Mouse (Mus musculus): Measurements from ENCODE around the gene Gale.
"Not testable (repeated sequence)": the region's sequence is repeated elsewhere in the genome, so short reads cannot be mapped to it uniquely, and the experiment has no call there.

Gale gene

GRCm38 (mm10) chr4:135963457-135964193, at the start of gene Gale:
TSS of gene Gale (plus strand) at chr4:135963727.
- peak; percentile 97 for DNase-seq (ENCODE audit: low spot score)

DNA sequence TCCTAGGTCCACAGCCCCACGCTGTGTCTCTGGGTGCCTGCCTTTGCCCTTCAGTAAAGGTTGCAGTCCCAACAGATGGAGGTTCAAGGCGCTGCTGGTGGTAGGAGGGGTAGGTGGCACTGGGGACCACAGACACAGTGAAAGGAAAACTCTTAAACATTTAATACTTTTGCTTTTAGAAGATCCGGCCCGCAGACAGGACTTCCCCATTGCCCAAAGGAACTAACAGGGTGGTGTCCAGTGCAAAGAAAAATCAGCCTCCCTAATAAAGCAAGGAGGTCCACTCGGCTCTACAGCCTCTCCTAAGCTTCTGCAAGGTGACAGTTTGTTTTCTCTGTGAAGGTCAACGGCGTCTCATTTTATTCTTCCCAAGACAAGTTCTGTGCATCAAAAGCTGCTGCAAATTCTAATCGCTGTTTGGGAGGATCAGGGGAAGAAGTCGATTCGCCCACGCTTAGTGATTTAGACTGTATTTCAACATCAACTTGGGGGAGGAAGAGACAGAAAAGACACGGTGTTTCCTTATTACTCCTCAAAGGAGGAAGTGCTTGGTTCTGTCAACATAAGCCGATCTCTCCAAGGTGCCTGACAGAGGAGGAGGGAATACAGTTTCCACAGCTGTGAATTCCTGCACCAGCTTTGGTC, 44.8 kb upstream of the Gale start:
- no peak for DNase-seq (ENCODE audit: low spot score)

DNA sequence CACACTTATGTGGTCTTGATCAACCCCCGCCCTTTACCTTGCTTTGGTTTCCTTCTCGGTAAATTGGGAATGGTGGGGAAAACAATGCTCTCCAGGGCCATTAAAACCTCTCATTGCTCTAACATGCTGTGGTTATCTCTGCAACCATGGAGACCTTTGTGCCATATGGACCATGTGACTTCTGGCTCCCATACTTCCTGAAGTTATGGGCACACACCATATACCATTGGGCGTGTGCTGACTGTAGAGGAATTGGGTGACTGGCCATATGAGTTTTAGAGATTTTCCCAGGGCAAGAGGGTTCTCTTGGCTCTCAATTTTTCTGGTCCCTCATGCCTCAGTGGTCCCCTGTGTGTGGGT, 44.3 kb upstream of the Gale start:
- no peak for DNase-seq (ENCODE audit: low spot score)

GRCm38 (mm10) chr4:135920304-135921241, 43.0 kb upstream of the Gale start, which contains the start of gene Fuca1:
TSS of gene Fuca1 (plus strand) at chr4:135920735.
- DNase-seq (ENCODE audit: low spot score) = peak; percentile 97

GRCm38 (mm10) chr4:135921257-135922120, 42.0 kb upstream of the Gale start:
- peak; percentile 27 for DNase-seq (ENCODE audit: low spot score)

DNA sequence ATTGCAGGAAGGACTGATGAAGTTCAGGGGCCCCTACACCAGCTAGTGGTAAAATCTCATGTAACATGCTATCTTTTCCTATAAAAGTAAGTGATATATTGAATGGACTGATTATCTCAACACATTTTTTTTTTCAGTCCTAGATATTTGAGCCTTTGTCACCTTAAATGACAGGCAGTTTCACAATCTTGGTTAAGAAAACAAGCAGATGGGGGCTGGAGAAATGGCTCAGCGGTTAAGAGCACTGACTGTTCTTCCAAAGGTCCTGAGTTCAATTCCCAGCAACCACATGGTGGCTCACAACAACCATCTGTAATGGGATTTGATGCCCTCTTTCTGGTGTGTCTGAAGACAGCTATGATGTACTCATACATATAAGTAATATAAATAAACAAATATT, 41.3 kb upstream of the Gale start:
- DNase-seq (ENCODE audit: low spot score) = no peak

GRCm38 (mm10) chr4:135924418-135924817, 39.1 kb upstream of the Gale start:
- peak; percentile 42 for DNase-seq (ENCODE audit: low spot score)

- no peak for DNase-seq (ENCODE audit: low spot score)
Measured at GRCm38 (mm10) chr4:135925341-135925740, 38.2 kb upstream of the Gale start.

GRCm38 (mm10) chr4:135926195-135926808, 37.2 kb upstream of the Gale start:
- DNase-seq (ENCODE audit: low spot score) = no peak

- peak; percentile 49 for DNase-seq (ENCODE audit: low spot score)
Measured at GRCm38 (mm10) chr4:135926861-135927260, 36.7 kb upstream of the Gale start.

DNA sequence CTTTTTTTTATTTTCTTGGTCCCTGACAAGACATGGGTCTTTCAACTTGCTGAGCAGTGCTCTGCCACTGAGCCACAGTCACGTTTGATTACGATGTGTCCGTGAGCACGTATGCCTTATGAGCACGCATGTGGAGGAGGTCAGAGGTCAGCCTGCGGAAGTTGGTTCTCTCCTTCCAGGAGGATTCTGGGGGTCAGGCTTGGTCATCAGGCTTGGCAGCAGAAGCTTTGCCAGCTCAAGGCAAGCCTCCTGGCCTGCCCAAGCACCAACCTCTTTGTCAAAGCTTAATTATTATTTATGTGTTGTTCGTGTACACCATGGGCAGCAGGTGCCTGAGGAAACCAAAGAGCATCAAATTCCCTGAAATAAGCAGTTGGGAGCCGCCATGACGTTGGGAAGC, 35.2 kb upstream of the Gale start:
- no peak for DNase-seq (ENCODE audit: low spot score)

DNA sequence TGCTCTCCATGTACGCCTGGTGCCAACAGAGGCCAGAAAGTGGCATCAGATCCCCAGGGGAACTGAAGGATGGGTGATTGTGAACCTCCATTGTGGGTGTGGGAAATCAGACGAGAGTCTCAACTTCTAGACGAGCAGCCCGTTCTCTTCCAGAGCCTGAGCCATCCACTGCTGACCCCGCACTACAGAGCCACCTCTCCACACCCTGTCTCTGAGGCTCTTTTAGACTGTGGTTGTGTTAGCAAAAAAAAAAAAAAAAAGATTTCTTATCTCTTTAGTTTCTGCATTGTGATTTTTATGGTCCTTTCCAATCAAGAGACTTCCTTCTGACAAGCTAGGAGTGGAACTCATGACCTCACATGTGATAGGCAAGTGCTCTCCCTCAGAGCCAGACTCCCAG, 34.1 kb upstream of the Gale start:
- DNase-seq (ENCODE audit: low spot score) = no peak

- no peak for DNase-seq (ENCODE audit: low spot score)
Measured at GRCm38 (mm10) chr4:135929828-135930227, 33.7 kb upstream of the Gale start.

DNA sequence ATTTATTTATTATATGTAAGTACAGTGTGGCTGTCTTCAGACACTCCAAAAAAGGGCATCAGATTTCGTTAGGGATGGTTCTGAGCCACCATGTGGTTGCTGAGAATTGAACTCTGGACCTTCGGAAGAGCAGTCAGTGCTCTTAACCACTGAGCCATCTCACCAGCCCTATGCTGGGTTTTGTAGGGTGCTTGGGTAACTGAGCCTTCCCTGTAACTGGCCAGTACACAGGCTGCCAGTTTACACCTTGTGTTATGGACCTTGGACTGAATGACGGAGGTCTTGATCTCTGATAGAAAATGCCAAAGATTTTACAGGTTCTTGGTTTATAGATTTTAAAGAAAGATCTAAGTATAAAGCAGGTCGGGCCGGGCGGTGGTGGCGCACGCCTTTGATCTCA, 33.3 kb upstream of the Gale start:
- DNase-seq (ENCODE audit: low spot score) = no peak

GRCm38 (mm10) chr4:135931832-135932231, 31.7 kb upstream of the Gale start:
- no peak for DNase-seq (ENCODE audit: low spot score)

- no peak for DNase-seq (ENCODE audit: low spot score)
Measured at GRCm38 (mm10) chr4:135934708-135935500, 28.6 kb upstream of the Gale start.

GRCm38 (mm10) chr4:135935502-135935901, 28.0 kb upstream of the Gale start:
- DNase-seq (ENCODE audit: low spot score) = no peak

GRCm38 (mm10) chr4:135938858-135939257, 24.7 kb upstream of the Gale start:
- no peak for DNase-seq (ENCODE audit: low spot score)

GRCm38 (mm10) chr4:135941026-135941425, 22.5 kb upstream of the Gale start:
- DNase-seq (ENCODE audit: low spot score) = not testable (repeated sequence)

- no peak for DNase-seq (ENCODE audit: low spot score)
Measured at GRCm38 (mm10) chr4:135942193-135942592, 21.3 kb upstream of the Gale start.

Data from yolk sac, embryonic 10.5 days (tissue).